Mouse (Mus musculus) duodenum, adult 2 months (tissue): Measurements from ENCODE around the gene Zc4h2. TPM values are rescaled to one million over a fixed set of nuclear protein-coding genes. Genes with fewer than 3 reads are reported as not detected.

Source experiments
- polyA plus RNA-seq: library from polyadenylated mRNA; depleted of rRNA; stranded (reverse); fragments of >200 nt; gene quantifications from 2 replicates; pipeline ENCODE4 v1.2.3, GENCODE M21; 2012; ENCODE audit warnings: low replicate concordance; rRNA removed

The Zc4h2 gene
- 0.12 and 0.13 TPM in 2 replicates for polyA plus RNA-seq

GRCm38 (mm10) chrX:95657804-95658599 is at the start of gene Zc4h2:
Gene Zc4h2, minus strand, starts transcription at chrX:95658509.

Other genes starting within 250 kb of the Zc4h2 start
- gene Amer1, start 213.6 kb downstream of the Zc4h2 start, polyA plus RNA-seq = 0.32 and 0.49 TPM in 2 replicates
- gene Asb12, start 100.5 kb downstream of the Zc4h2 start, polyA plus RNA-seq = not detected in 2 replicates
- gene Pfn5, start 100.4 kb downstream of the Zc4h2 start, polyA plus RNA-seq = not detected in 2 replicates
- 0.11 and 0.21 TPM in 2 replicates for gene Zc3h12b, start 53.2 kb upstream of the Zc4h2 start, polyA plus RNA-seq